Mouse (Mus musculus) megakaryocyte-erythroid progenitor cell, adult 5-6 weeks (primary cell): ENCODE data around the gene Ube2l6. TPM values are rescaled to one million over a fixed set of nuclear protein-coding genes. Genes with fewer than 3 reads are reported as not detected.
"Not testable (repeated sequence)": the region's sequence is repeated elsewhere in the genome, so short reads cannot be mapped to it uniquely, and the experiment has no call there.

Experiments
- ATAC-seq: replicated peaks from 2 replicates; pipeline ENCODE4 v1.8.0; 2016; ENCODE audit warnings: mild to moderate bottlenecking, inconsistent platforms; ENCODE audit not compliant: severe bottlenecking, poor library complexity, low FRiP score, low TSS enrichment
- total RNA-seq, 2 experiments: library from RNA; stranded (forward) in 1 of 2; stranded (reverse) in 1 of 2; fragments of 200-1000, 215-1000 nt in 1 of 2; fragments of >200 nt in 1 of 2; fragmentation: Nextera tagmentation in 1 of 2; gene quantifications; 2 replicates each; pipeline ENCODE4 v1.2.3; 2014 to 2017

The Ube2l6 gene
- total RNA-seq, 2 experiments from 2014 or later = 56.3 to 56.9 TPM

GRCm38 (mm10) chr2:84790418-84790817 lies 8.2 kb upstream of the Ube2l6 start:
- no peak for ATAC-seq

- no peak for ATAC-seq
Measured at GRCm38 (mm10) chr2:84792516-84792915, 6.1 kb upstream of the Ube2l6 start.

GRCm38 (mm10) chr2:84793154-84793553 lies 5.5 kb upstream of the Ube2l6 start:
- peak; percentile 81 for ATAC-seq

- ATAC-seq = no peak
Measured at GRCm38 (mm10) chr2:84793871-84794270, 4.8 kb upstream of the Ube2l6 start.

- peak; percentile 49 for ATAC-seq
Measured at GRCm38 (mm10) chr2:84797833-84798492, 665 bp upstream of the Ube2l6 start.

- peak; percentile 67 for ATAC-seq
Measured at GRCm38 (mm10) chr2:84799041-84799561, 473 bp downstream of the Ube2l6 start.

- no peak for ATAC-seq
Measured at GRCm38 (mm10) chr2:84800304-84800703, 1.7 kb downstream of the Ube2l6 start.

- not testable (repeated sequence) for ATAC-seq
Measured at GRCm38 (mm10) chr2:84801223-84801622, 2.6 kb downstream of the Ube2l6 start.

- ATAC-seq = no peak
Measured at GRCm38 (mm10) chr2:84803963-84804362, 5.3 kb downstream of the Ube2l6 start.

- ATAC-seq = no peak
Measured at GRCm38 (mm10) chr2:84806546-84806945, 7.9 kb downstream of the Ube2l6 start.

- no peak for ATAC-seq
Measured at GRCm38 (mm10) chr2:84809330-84809729, 10.7 kb downstream of the Ube2l6 start.

GRCm38 (mm10) chr2:84810526-84810885 lies 11.9 kb downstream of the Ube2l6 start:
- no peak for ATAC-seq

GRCm38 (mm10) chr2:84810886-84811577 lies 12.4 kb downstream of the Ube2l6 start:
- peak; percentile 52 for ATAC-seq

GRCm38 (mm10) chr2:84811880-84812279 lies 13.3 kb downstream of the Ube2l6 start:
- peak; percentile 87 for ATAC-seq

- no peak for ATAC-seq
Measured at GRCm38 (mm10) chr2:84812676-84813075, 14.0 kb downstream of the Ube2l6 start.

GRCm38 (mm10) chr2:84819861-84820260 lies 21.2 kb downstream of the Ube2l6 start:
- ATAC-seq = no peak

GRCm38 (mm10) chr2:84822552-84822951 lies 23.9 kb downstream of the Ube2l6 start, which contains the start of gene Smtnl1:
Gene Smtnl1, minus strand, starts transcription at chr2:84822652.
- no peak for ATAC-seq

GRCm38 (mm10) chr2:84823237-84823636 lies 24.6 kb downstream of the Ube2l6 start:
- ATAC-seq = no peak

GRCm38 (mm10) chr2:84826488-84827282 lies 28.1 kb downstream of the Ube2l6 start, which contains the start of gene Timm10:
Gene Timm10, plus strand, starts transcription at chr2:84826997.
- ATAC-seq = peak; percentile 85
